Mouse (Mus musculus) spleen, adult 2 months (tissue): Measurements from ENCODE around the gene Cnga4. TPM values are rescaled to one million over a fixed set of nuclear protein-coding genes. Genes with fewer than 3 reads are reported as not detected.

ENCODE experiments used
- DNase-seq, 2 experiments: peaks; one replicate each; pipeline versions ENCODE4 v3.0.0 to v3.0.0-alpha.2; 2012 to 2021; ENCODE audit warnings: low spot score in 2 of 2, low read depth in 1 of 2
- H3K27ac ChIP-seq: fragments of 200-500 bp; 2 replicates; pipeline ENCODE4 v1.5.1; 2012; ENCODE audit warnings: low read length, inconsistent platforms; ENCODE audit not compliant: insufficient read depth
- H3K27me3 ChIP-seq: fragments of 200-500 bp; 2 replicates; pipeline ENCODE4 v1.6.1; 2012; ENCODE audit warnings: mild to moderate bottlenecking, moderate library complexity, low read length, inconsistent platforms; ENCODE audit not compliant: control insufficient read depth, insufficient read depth
- H3K36me3 ChIP-seq: fragments of 200-500 bp; 2 replicates; pipeline ENCODE4 v1.6.1; 2012; ENCODE audit warnings: mild to moderate bottlenecking, low read length, inconsistent platforms; ENCODE audit not compliant: control insufficient read depth, insufficient read depth
- H3K4me1 ChIP-seq: fragments of 200-500 bp; 2 replicates; pipeline ENCODE4 v1.6.1; 2011; ENCODE audit warnings: inconsistent platforms; ENCODE audit not compliant: control insufficient read depth, insufficient read depth, insufficient read length
- H3K4me3 ChIP-seq: fragments of 200-500 bp; 2 replicates; pipeline ENCODE4 v1.5.1; 2011; ENCODE audit warnings: mild to moderate bottlenecking, inconsistent platforms; ENCODE audit not compliant: insufficient read depth, insufficient read length; ENCODE audit errors: extremely low read depth
- CTCF ChIP-seq: fragments of 200-500 bp; IDR thresholded peaks from 2 replicates; pipeline ENCODE4 v1.5.1; 2011; ENCODE audit warnings: mild to moderate bottlenecking, inconsistent platforms; ENCODE audit not compliant: insufficient read depth, insufficient read length, insufficient replicate concordance; ENCODE audit errors: extremely low read depth
- POLR2A ChIP-seq: fragments of 200-500 bp; IDR thresholded peaks from 2 replicates; pipeline ENCODE4 v1.6.1; 2011; ENCODE audit warnings: low read depth, low read length, inconsistent platforms
- WGBS: fragments of 180-500 bp; shearing (Covaris S2); methylation state at CpG from one replicate; pipeline ENCODE4 v1.1.7; 2018; 5-methylcytosine and 5-hydroxymethylcytosine counted together
- polyA plus RNA-seq: library from polyadenylated mRNA; depleted of rRNA; stranded (reverse); fragments of >200 nt; gene quantifications from 2 replicates; pipeline ENCODE4 v1.2.3, GENCODE M21; 2012

Cnga4 gene
- polyA plus RNA-seq, 1 experiment, result not detected

DNA sequence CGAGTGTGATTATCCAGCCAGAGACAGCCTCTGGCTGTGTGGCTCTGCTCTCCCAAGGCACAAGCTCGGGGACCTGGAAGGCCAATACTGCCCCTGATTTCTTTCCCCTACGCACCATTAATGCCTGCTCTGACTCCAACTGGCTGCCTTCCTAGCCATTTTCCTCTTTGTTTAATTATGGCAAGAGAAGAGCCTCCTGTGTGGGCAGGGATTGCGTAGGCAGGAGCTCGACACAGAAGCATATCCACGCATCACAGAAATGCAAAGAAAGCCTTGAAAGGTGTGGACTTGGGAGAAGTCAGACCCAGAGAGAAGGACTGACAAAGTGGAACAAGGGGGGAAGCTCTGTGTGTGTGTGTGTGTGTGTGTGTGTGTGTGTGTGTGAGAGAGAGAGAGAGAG, 10.0 kb downstream of the Cnga4 start:
- DNase-seq, result no peak
- no peak overlapping the region for H3K27ac ChIP-seq
- TF ChIP-seq POLR2A, result no peak
- no peak for TF ChIP-seq CTCF
- H3K4me3 ChIP-seq, result no peak overlapping the region
- no peaks in the 10 kb centered on the region for H3K4me1 ChIP-seq
- no peaks in the 10 kb centered on the region for H3K36me3 ChIP-seq
- no peaks in the 10 kb centered on the region for H3K27me3 ChIP-seq
- 78% methylated on average over 6 of the region's 6 CpGs for WGBS

DNA sequence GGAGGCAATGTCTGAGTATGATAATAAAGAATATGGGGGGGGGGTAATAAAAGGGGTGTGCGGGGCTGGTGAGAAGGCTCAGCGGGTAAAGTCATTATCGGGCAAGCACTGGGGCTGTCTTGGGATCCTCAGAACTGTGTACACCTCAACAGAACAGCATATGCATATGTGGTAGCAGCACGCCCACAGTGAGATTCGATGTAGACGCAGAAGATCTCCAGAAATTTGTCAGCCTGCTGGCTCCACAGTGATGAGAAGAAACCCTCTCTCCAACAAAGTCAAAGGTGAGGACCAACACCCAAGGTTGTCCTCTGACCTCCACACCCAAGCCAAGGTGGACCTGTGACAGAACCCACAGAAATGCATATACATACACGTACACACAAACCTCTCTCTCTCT, 12.2 kb downstream of the Cnga4 start:
- H3K27ac ChIP-seq, result no peak overlapping the region
- H3K27me3 ChIP-seq, result no peaks in the 10 kb centered on the region
- TF ChIP-seq POLR2A (no peak), CTCF (no peak)
- no peak for DNase-seq
- H3K4me1 ChIP-seq, result no peaks in the 10 kb centered on the region
- WGBS, result 88% methylated on average over 7 of the region's 7 CpGs
- no peak overlapping the region for H3K4me3 ChIP-seq
- H3K36me3 ChIP-seq, result no peaks in the 10 kb centered on the region

- 88% methylated on average over 5 of the region's 5 CpGs for WGBS
- H3K27ac ChIP-seq, result no peak overlapping the region
Observed at GRCm38 (mm10) chr7:105418106-105418505, 13.7 kb downstream of the Cnga4 start.

DNA sequence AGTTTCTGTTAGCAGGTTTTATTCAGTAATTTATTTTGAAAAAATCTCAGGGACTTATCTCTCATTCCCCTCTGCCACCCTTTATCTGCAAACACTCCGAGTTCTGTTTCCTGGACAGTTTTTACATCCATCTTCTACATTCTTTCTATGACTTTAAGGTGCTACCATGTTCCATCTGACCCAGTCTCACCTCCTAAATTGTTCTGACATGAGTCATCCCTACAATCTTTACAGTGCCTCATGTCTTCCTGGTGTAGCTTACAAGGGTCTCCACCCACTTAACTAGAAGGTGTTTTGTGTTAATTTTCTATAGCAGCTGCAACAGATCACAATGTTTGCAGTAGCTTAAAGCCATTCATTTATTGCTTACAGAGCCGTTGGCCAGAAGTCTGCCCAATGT, 16.5 kb downstream of the Cnga4 start:
- TF ChIP-seq POLR2A, result no peak
- no peak for TF ChIP-seq CTCF
- Histone ChIP-seq H3K4me1 (no peaks in the 10 kb centered on the region), H3K36me3 (no peaks in the 10 kb centered on the region), H3K27ac (no peak overlapping the region), H3K27me3 (peaks cover 3% of the 10 kb centered on the region; the same call in 1 of the 2 replicates), H3K4me3 (no peak overlapping the region)
- 56% methylated on average over 2 of the region's 2 CpGs for WGBS
- no peak for DNase-seq

More at GRCm38 (mm10) chr7:105418106-105418505, 13.7 kb downstream of the Cnga4 start:
- DNase-seq, result no peak
- Histone ChIP-seq H3K36me3 (no peaks in the 10 kb centered on the region), H3K4me1 (no peaks in the 10 kb centered on the region), H3K27me3 (no peaks in the 10 kb centered on the region), H3K4me3 (no peak overlapping the region)
- no peak for TF ChIP-seq POLR2A
- no peak for TF ChIP-seq CTCF

GRCm38 (mm10) chr7:105424368-105424767, 20.0 kb downstream of the Cnga4 start:
- Histone ChIP-seq H3K27me3 (peaks cover 6% of the 10 kb centered on the region; the same call in 1 of the 2 replicates), H3K27ac (no peak overlapping the region), H3K36me3 (no peaks in the 10 kb centered on the region), H3K4me3 (no peak overlapping the region), H3K4me1 (no peaks in the 10 kb centered on the region)
- 35% methylated on average over 5 of the region's 5 CpGs for WGBS
- DNase-seq, result no peak
- TF ChIP-seq POLR2A (no peak), CTCF (no peak)

DNA sequence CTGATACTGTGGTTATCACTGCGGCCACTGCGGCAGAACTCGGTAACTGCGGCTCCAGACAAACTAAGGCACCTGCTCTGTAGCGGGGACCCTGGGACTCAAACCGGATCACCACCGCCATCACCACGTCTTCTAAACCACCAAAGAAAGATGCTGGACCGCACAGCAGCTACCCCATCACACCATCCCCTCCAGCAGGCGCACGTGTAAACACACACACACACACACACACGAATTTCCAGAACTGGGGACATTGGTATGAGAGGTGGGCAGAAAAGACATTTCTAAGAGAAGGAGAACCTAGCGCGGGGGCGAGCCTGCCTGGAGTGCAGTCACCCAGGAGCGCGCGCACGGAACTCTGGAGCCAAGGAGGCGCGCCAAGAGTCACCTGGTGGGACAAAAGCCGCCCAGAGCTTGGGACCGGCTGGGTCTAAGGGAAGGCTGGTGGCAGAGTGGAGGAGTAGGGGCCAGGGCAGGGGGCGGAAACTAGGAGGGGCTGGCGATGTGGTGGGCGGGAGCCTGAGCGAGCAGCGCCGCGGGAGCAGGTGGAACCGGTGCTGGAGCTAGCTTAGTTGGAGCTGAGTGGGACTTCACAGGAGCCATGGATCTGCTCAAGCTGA, 21.2 kb downstream of the Cnga4 start, which contains the start of gene Cckbr:
TSS of gene Cckbr (plus strand) at position 308 of the 620 bp plus-strand sequence.
- Histone ChIP-seq H3K36me3 (no peaks in the 10 kb centered on the region), H3K4me1 (no peaks in the 10 kb centered on the region), H3K4me3 (no peak within 1 kb of the TSS), H3K27ac (no peak within 1 kb of the TSS), H3K27me3 (peaks cover 6% of the 10 kb centered on the region; the same call in 1 of the 2 replicates)
- DNase-seq, result no peak
- WGBS, result 3% methylated on average over 31 of the region's 31 CpGs
- TF ChIP-seq POLR2A (no peak), CTCF (no peak)

DNA sequence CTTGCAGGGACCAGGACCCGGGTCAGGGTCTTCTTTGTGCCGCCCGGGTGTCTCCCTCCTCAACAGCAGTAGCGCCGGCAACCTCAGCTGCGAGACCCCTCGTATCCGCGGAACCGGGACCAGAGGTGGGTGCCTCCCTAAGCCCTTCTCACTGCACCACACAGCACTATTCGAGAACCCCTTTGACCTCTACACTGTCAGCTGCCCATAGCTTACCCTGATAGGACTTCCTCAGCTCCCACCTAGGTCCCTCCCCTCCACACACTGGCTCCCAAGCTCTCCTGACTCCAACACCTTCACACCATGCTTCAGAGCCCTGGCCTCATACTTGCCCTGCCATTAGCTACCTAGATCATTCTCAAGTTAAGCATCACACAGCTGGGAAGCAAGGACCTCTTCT, 21.7 kb downstream of the Cnga4 start:
- H3K27me3 ChIP-seq, result peaks cover 6% of the 10 kb centered on the region; the same call in 1 of the 2 replicates
- no peak for TF ChIP-seq POLR2A
- TF ChIP-seq CTCF, result no peak

More for the DNA sequence above, 21.7 kb downstream of the Cnga4 start:
- no peak for DNase-seq
- H3K4me1 ChIP-seq, result no peaks in the 10 kb centered on the region
- no peak overlapping the region for H3K4me3 ChIP-seq
- no peak overlapping the region for H3K27ac ChIP-seq
- no peaks in the 10 kb centered on the region for H3K36me3 ChIP-seq
- 7% methylated on average over 11 of the region's 11 CpGs for WGBS
